Mouse (Mus musculus) midbrain, embryonic 13.5 days (tissue): Measurements from ENCODE around the gene Hnrnpab. TPM values are rescaled to one million over a fixed set of nuclear protein-coding genes. Genes with fewer than 3 reads are reported as not detected.

Source experiments
- ATAC-seq: fragments of 200-750 bp; cut with Nextera tagmentation; 2 replicates; pipeline ENCODE4 v1.8.0; 2017; ENCODE audit warnings: mild to moderate bottlenecking, moderate TSS enrichment, moderate library complexity
- H3K27ac ChIP-seq: fragments of 300-500 bp; sonication (generic); 2 replicates; pipeline ENCODE4 v1.5.1; 2015; ENCODE audit warnings: inconsistent platforms, mild to moderate bottlenecking, moderate library complexity
- H3K27me3 ChIP-seq: fragments of 300-500 bp; sonication (generic); 2 replicates; pipeline ENCODE4 v1.6.1; 2015; ENCODE audit warnings: mild to moderate bottlenecking, inconsistent platforms
- H3K36me3 ChIP-seq: fragments of 300-500 bp; sonication (generic); 2 replicates; pipeline ENCODE4 v1.6.1; 2015; ENCODE audit warnings: mild to moderate bottlenecking, inconsistent platforms
- H3K4me1 ChIP-seq: fragments of 300-500 bp; sonication (generic); replicated peaks from 2 replicates; pipeline ENCODE4 v1.6.1; 2015; ENCODE audit warnings: inconsistent platforms
- H3K4me2 ChIP-seq: fragments of 300-500 bp; sonication (generic); replicated peaks from 2 replicates; pipeline ENCODE4 v1.6.1; 2015; ENCODE audit warnings: moderate library complexity, mild to moderate bottlenecking, inconsistent platforms
- H3K4me3 ChIP-seq: fragments of 300-500 bp; sonication (generic); replicated peaks from 2 replicates; pipeline ENCODE4 v1.5.1; 2015; ENCODE audit warnings: mild to moderate bottlenecking, inconsistent platforms
- H3K9ac ChIP-seq: fragments of 300-500 bp; sonication (generic); replicated peaks from 2 replicates; pipeline ENCODE4 v1.6.1; 2015; ENCODE audit warnings: mild to moderate bottlenecking, inconsistent platforms
- H3K9me3 ChIP-seq: fragments of 300-500 bp; sonication (generic); 2 replicates; pipeline ENCODE4 v1.6.1; 2016; ENCODE audit warnings: mild to moderate bottlenecking, inconsistent platforms
- WGBS: fragments of 180-500 bp; shearing (Covaris S2); methylation state at CpG from one replicate; pipeline ENCODE4 v1.1.7; 2015; 5-methylcytosine and 5-hydroxymethylcytosine counted together
- polyA plus RNA-seq: library from polyadenylated mRNA; unstranded; fragments of >200 nt; fragmentation: Nextera tagmentation; extraction: Ambion mirVana; gene quantifications from 2 replicates; pipeline ENCODE4 v1.2.1, GENCODE M21; 2015

The Hnrnpab gene
- polyA plus RNA-seq, 1 experiment from 2014 or later = 547 TPM

GRCm38 (mm10) chr11:51595459-51596083 is 11.1 kb downstream of the Hnrnpab start:
- Histone ChIP-seq H3K9me3 (no peaks in the 10 kb centered on the region), H3K4me2 (no peak overlapping the region), H3K4me1 (peaks cover 6% of the 10 kb centered on the region; the same call in 1 of the 2 replicates), H3K9ac (no peak overlapping the region), H3K27ac (no peak overlapping the region), H3K27me3 (no peaks in the 10 kb centered on the region), H3K4me3 (no peak overlapping the region), H3K36me3 (peaks cover 98% of the 10 kb centered on the region)
- no peak for ATAC-seq
- whole genome bisulfite sequencing = 92% methylated on average over 1 of the region's 1 CpGs

DNA sequence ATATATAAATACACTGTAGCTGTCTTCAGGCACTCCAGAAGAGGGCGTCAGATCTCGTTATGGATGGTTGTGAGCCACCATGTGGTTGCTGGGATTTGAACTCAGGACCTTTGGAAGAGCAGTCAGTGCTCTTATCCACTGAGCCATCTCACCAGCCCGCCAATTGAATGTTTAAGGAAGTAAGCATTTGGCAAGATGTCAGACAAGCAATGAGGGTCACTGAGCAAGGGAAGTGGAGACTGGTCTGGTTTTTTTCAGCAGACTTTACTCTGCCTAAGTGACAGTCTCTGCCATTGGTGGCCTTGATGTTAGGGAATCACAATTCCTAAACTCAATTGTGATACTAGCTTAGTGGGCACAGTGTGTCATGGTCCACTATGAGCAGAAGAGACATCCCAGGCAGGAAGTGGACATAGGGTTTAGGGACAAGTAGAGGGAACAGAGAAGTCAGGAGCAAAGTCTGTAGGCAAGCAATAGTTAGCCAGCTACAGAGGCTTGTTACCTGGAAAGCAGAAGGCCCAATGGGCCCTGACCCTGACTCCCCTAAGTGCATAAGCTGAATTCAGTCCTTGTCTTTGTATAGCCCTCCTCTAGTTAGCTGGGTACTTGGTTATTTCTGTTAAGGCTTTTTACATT is 11.8 kb downstream of the Hnrnpab start:
- Histone ChIP-seq H3K4me3 (no peak overlapping the region), H3K27me3 (no peaks in the 10 kb centered on the region), H3K4me1 (no peaks in the 10 kb centered on the region), H3K9ac (no peak overlapping the region), H3K27ac (no peak overlapping the region), H3K9me3 (no peaks in the 10 kb centered on the region), H3K36me3 (peaks cover 98% of the 10 kb centered on the region), H3K4me2 (no peak overlapping the region)
- 83% methylated on average over 3 of the region's 3 CpGs for WGBS
- no peak; the same call in 1 of the 2 replicates for ATAC-seq

DNA sequence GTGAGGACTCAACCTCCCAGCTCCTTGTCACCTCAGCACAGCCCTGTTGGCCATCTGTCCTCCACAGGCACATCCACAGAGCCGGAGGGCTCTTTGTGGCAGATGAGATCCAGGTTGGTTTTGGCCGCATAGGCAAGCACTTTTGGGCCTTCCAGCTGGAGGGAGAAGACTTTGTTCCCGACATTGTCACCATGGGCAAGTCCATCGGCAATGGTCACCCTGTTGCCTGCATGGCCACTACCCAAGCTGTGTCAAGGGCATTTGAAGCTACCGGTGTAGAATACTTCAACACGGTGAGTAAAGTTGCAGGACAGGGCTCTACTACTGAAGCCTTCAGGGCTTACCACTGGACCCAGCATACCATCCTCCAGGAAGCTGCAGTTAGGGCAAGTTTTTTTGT is 12.8 kb downstream of the Hnrnpab start:
- Histone ChIP-seq H3K4me2 (no peak overlapping the region), H3K27me3 (no peaks in the 10 kb centered on the region), H3K4me1 (no peaks in the 10 kb centered on the region), H3K27ac (no peak overlapping the region), H3K36me3 (peaks cover 98% of the 10 kb centered on the region), H3K4me3 (no peak overlapping the region), H3K9ac (no peak overlapping the region), H3K9me3 (no peaks in the 10 kb centered on the region)
- 92% methylated on average over 6 of the region's 6 CpGs for WGBS
- ATAC-seq = no peak

DNA sequence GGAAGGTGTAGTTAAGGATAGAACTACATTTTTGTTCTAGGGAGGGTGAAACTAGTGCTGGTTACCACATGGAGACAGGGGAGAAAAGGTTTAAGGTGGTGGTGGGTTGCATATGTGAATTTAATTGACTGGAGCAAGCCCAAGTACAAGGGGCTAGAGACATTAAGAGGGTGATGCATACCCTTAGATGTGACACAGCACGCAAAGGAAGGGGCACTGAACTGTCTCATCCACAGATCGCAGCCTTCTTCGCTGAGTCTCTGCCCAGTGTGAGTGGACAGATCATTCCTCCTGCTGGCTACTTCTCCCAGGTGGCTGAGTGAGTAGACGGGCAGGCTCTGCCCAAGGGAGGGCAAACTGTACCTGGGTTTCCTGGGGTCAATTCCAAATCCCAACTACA is 13.3 kb downstream of the Hnrnpab start:
- no peak overlapping the region for H3K27ac ChIP-seq
- H3K4me3 ChIP-seq = no peak overlapping the region
- no peak for ATAC-seq
- H3K4me1 ChIP-seq = no peaks in the 10 kb centered on the region
- no peak overlapping the region for H3K4me2 ChIP-seq
- H3K9ac ChIP-seq = no peak overlapping the region
- 96% methylated on average over 4 of the region's 4 CpGs for WGBS
- H3K9me3 ChIP-seq = no peaks in the 10 kb centered on the region
- H3K27me3 ChIP-seq = no peaks in the 10 kb centered on the region
- H3K36me3 ChIP-seq = peaks cover 98% of the 10 kb centered on the region

DNA sequence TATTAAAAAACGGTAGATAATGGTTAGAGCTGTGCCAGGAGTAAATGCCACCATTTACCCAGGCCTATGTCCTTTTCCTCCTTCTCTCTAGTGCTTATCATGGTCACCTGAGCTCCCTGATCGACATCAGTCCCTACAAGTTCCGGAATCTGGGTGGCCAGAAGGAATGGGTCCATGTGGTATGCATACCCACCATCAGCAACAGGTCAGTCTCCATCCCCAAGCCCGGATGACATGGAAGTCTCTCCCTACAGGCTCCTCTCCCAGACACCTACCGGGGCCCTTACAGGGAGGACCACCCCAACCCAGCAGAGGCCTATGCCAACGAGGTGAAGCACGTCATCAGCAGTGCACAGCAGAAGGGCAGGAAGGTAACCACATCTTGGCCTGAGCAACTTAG is 14.7 kb downstream of the Hnrnpab start:
- 94% methylated on average over 7 of the region's 7 CpGs for WGBS
- peaks cover 98% of the 10 kb centered on the region for H3K36me3 ChIP-seq
- H3K4me3 ChIP-seq = no peak overlapping the region
- no peaks in the 10 kb centered on the region for H3K9me3 ChIP-seq
- H3K9ac ChIP-seq = no peak overlapping the region
- H3K27me3 ChIP-seq = no peaks in the 10 kb centered on the region
- no peak for ATAC-seq
- no peak overlapping the region for H3K27ac ChIP-seq
- H3K4me2 ChIP-seq = no peak overlapping the region
- peaks cover 2% of the 10 kb centered on the region; the same call in 1 of the 2 replicates for H3K4me1 ChIP-seq

- no peak overlapping the region for H3K4me2 ChIP-seq
- H3K4me1 ChIP-seq = peaks cover 6% of the 10 kb centered on the region
- H3K9me3 ChIP-seq = no peaks in the 10 kb centered on the region
- 88% methylated on average over 7 of the region's 7 CpGs for WGBS
- no peaks in the 10 kb centered on the region for H3K27me3 ChIP-seq
- H3K9ac ChIP-seq = no peak overlapping the region
- no peak for ATAC-seq
- H3K27ac ChIP-seq = no peak overlapping the region
- H3K36me3 ChIP-seq = peaks cover 98% of the 10 kb centered on the region
- no peak overlapping the region for H3K4me3 ChIP-seq
These were observed 15.5 kb downstream of the Hnrnpab start for GRCm38 (mm10) chr11:51591168-51591567.

GRCm38 (mm10) chr11:51590002-51590401 is 16.6 kb downstream of the Hnrnpab start:
- no peak overlapping the region for H3K9ac ChIP-seq
- H3K4me3 ChIP-seq = no peak overlapping the region
- peaks cover 18% of the 10 kb centered on the region for H3K4me1 ChIP-seq
- H3K4me2 ChIP-seq = no peak overlapping the region
- H3K9me3 ChIP-seq = no peaks in the 10 kb centered on the region
- peaks cover 87% of the 10 kb centered on the region for H3K36me3 ChIP-seq
- no peak overlapping the region for H3K27ac ChIP-seq
- ATAC-seq = no peak
- no peaks in the 10 kb centered on the region for H3K27me3 ChIP-seq

DNA sequence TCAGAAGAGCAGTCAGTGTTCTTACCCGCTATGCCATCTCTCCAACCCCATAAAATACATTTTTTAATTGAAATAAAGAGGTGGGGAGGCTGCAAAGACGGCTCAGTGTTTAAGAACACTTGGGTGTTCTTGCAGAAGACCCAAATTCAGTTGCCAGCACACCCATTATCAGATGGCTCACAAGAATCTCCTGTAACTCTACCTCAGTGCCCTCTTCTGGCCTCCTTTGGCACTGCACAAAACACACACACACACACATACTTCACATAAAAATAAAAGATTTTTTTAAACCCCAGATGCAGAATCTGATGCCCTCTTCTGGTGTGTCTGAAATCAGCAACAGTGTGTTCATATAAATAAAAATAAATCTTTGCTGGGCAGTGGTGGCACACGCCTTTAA is 17.8 kb downstream of the Hnrnpab start:
- Histone ChIP-seq H3K4me3 (no peak overlapping the region), H3K9ac (no peak overlapping the region), H3K27ac (no peak overlapping the region), H3K4me2 (no peak overlapping the region), H3K27me3 (no peaks in the 10 kb centered on the region), H3K9me3 (no peaks in the 10 kb centered on the region), H3K4me1 (peaks cover 24% of the 10 kb centered on the region), H3K36me3 (peaks cover 77% of the 10 kb centered on the region)
- no peak for ATAC-seq
- WGBS = over 99% methylated on average over 3 of the region's 3 CpGs

GRCm38 (mm10) chr11:51587059-51587458 is 19.6 kb downstream of the Hnrnpab start:
- no peak overlapping the region for H3K4me3 ChIP-seq
- no peak for ATAC-seq
- WGBS = 91% methylated on average over 1 of the region's 1 CpGs
- no peak overlapping the region; the same call in 1 of the 2 replicates for H3K27ac ChIP-seq
- H3K4me2 ChIP-seq = no peak overlapping the region
- H3K9ac ChIP-seq = no peak overlapping the region
- H3K27me3 ChIP-seq = no peaks in the 10 kb centered on the region
- no peaks in the 10 kb centered on the region for H3K9me3 ChIP-seq
- H3K4me1 ChIP-seq = peaks cover 32% of the 10 kb centered on the region
- H3K36me3 ChIP-seq = peaks cover 59% of the 10 kb centered on the region

DNA sequence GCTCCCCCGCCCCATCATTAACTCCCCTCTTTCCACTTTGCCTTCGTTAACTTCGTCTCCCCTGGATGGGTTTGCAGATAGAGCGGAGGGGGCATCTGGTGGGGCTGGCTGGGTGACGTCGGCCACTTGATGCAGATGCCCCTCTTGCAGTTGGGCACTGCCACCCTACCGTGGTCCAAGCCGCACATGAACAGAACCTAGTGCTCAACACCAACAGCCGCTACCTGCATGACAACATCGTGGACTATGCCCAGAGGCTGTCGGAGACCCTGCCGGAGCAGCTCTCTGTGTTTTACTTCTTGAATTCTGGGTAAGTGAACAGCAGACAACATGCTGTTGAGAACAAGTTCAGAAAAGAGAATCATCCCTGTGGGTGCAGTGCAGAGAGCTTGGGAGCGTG is 20.2 kb downstream of the Hnrnpab start:
- H3K4me1 ChIP-seq = peaks cover 32% of the 10 kb centered on the region
- H3K27me3 ChIP-seq = no peaks in the 10 kb centered on the region
- H3K9ac ChIP-seq = no peak overlapping the region
- H3K4me2 ChIP-seq = no peak overlapping the region
- no peak overlapping the region for H3K4me3 ChIP-seq
- peaks cover 53% of the 10 kb centered on the region for H3K36me3 ChIP-seq
- WGBS = 94% methylated on average over 13 of the region's 13 CpGs
- H3K9me3 ChIP-seq = no peaks in the 10 kb centered on the region
- ATAC-seq = no peak
- no peak overlapping the region; the same call in 1 of the 2 replicates for H3K27ac ChIP-seq

GRCm38 (mm10) chr11:51585608-51586252 is 20.9 kb downstream of the Hnrnpab start:
- Histone ChIP-seq H3K4me2 (peak overlapping the region; percentile 64), H3K4me1 (peaks cover 32% of the 10 kb centered on the region), H3K9ac (peak overlapping the region; percentile 75), H3K9me3 (no peaks in the 10 kb centered on the region), H3K4me3 (peak overlapping the region; percentile 50), H3K27ac (peak overlapping the region; percentile 93), H3K36me3 (peaks cover 46% of the 10 kb centered on the region), H3K27me3 (no peaks in the 10 kb centered on the region)
- peak; percentile 15; the same call in 1 of the 2 replicates for ATAC-seq
- 60% methylated on average over 8 of the region's 8 CpGs for WGBS

DNA sequence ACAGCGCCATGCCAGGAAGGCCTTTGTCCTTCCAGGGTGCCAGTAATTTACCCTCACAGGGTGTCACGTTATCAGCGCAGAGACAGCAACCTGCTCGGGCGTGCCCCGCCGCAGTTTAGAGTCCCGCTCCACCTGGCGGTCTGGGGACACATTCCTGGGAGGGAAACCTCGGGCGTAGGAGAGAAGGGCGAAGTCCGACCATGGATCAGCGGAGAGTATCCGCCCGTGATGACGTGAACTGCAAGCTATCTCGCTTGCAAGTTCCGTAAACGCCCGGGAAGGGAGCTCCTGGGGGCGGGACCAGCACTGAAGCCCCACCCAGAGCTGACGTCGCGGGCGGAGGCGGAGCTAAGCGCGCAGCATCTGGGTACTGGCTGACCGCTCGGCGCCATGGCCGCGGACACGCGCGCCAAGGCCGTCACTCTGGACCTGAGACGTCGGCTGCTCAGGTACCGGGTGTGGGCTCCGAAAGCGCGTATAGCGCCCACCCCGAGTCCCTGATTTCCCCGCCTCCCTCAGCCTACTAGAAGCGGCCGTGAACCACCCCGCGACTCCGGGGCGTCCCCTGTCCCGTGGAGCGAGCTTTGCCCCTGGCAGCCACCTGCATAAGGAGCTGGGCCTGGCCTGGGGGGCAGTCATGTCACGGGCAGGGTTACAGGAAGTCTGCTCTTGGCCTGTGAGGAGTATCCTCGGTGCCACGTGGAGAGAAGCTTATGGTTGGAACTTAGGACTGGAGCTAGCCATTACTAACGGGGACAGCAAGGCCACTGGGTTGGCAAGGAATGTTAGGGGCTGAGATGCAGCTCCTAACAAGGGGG is 22.0 kb downstream of the Hnrnpab start, which contains the start of gene Phykpl:
Phykpl (plus strand) TSS at position 327 of the 818 bp plus-strand sequence.
- Histone ChIP-seq H3K36me3 (peaks cover 35% of the 10 kb centered on the region), H3K4me2 (peak within 1 kb of the TSS; percentile 64), H3K4me3 (peak within 1 kb of the TSS; percentile 50), H3K27ac (peak within 1 kb of the TSS; percentile 93), H3K9me3 (no peaks in the 10 kb centered on the region), H3K9ac (peak within 1 kb of the TSS; percentile 75), H3K4me1 (peaks cover 32% of the 10 kb centered on the region), H3K27me3 (no peaks in the 10 kb centered on the region)
- ATAC-seq = peak; percentile 93
- under 1% methylated on average over 59 of the region's 59 CpGs for WGBS
